Mouse (Mus musculus) spleen, postnatal 10 days (tissue): Measurements from ENCODE around the gene Myl4.

Experiments used
- DNase-seq, 2 experiments: peaks; one replicate each; pipeline ENCODE4 v3.0.0; 2021 to 2022; ENCODE audit warnings: low spot score in 2 of 2

Myl4 gene

DNA sequence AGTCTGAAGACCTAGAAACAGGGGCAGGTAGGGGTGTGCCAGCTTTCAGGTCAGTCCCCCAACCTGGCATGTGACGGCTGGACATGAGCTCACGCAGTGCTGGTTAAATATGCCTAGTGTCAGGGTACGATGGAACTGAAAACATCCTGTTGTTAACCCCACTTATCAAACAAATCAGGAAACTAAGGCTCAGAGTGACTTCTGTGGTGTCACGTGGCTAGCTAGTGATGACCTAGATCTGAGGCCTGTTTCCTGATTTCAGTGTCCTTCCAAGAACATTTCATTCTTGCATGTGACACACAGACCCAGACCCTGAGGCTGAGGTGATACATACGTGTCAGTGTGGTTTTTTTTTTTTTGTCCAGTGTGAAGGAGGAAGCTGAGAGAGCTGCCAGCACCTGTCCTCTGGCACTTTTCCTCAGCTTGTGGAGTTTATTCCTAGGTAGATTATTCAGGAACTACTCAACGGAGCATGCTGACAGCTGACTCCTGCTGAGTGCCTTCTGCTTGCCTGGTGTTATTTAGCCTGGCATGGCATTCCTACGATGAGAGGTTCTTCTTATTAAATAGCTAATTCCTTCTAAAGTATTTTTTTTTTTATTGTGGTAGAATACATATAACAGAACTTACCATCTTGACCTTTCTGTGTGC is 79.8 kb downstream of the Myl4 start:
- no peak for DNase-seq

DNA sequence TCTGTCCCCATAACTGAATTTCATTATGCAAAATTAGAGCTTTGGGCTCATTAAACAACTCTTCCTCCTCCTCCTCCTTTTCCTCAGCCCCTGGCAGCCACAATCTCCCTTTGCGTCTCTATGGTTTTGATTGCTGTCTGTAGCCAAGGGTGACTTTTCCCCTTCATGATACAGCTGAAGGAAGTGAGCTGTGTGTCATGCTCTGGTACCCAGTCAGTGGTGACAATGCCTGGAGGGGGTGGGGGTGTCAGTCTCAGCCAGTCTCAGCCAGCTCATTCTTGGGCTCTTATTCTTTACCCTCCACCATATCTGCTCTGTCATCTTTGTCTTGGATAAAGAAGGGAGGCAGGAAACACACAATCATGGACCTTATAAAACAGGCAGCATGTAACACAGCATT is 80.8 kb downstream of the Myl4 start:
- DNase-seq: peak in 1 of 2 experiments; percentile 66

DNA sequence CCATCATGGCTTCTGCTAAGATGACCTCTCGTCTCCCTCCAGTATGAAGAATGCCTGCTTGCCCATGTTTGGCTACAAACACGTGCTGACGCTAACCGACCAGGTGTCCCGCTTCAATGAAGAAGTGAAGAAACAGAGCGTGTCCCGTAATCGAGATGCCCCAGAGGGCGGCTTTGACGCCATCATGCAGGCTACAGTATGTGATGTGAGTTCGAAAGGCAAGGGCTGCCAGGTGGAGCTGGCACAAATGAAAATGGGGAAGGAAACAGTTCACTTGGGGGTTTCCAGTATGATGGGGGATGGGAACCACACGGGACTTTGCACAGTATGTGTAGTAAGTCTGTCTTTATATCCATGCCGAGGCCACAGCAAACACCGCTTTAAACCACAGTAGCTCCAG is 86.5 kb downstream of the Myl4 start:
- DNase-seq: peak in 1 of 2 experiments; percentile 72

DNA sequence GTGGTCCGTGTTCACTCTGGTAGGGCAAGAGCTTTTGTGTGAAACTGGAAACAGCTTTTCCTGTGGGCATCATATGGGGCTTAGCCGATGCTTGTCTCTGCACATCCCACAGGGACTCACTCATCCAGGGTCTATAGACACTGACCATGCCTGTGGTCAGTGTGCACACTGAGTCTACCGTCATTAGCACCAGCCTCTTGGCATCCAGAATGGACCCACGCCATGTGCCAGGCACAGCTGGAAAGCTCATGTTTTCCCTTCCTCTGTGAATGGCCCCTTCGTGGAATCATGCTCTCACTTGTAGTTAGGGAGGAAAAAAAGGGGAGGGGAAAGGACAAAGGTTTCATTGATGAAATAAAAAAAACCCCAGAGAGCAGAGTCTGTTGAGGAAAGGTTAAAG is 87.5 kb downstream of the Myl4 start:
- DNase-seq: no peak

DNA sequence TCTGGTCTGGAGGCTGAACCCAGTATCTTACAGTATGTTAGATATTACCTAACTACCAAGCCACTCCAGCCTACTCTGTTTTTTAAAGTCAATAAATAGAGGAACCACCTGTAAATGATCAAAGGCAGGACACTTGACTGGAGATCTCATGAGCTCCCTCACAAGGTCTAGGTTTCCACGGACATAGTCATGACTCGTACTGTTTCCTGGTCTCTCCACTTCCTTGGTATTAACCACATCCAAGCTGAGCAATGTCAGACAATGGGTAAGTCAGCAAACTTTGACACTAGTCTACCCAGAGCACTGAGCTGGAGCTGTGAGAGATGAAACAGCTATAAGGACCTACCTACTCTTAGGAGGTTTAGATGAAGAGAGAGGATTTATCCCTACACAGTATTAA is 88.4 kb downstream of the Myl4 start:
- no peak for DNase-seq

DNA sequence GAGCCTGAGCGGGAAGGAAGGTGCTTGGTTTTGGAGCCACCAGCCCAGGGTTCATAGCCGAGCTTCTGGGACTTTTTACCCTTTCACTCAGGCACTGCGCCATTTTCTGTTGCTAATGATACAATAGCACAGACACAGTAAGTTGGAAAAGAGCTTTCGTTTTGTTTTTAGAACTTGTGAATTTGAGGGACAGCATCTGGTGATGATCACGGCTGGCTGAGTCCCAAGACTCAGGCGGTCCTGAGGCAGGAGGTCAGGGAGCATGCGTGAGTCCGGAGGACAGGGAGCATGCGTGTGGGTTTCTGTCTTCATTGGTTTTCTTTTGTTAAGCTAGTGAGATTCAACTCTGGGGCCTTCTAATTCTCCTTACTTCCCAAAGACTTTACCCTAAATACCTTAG is 89.2 kb downstream of the Myl4 start:
- no peak for DNase-seq

DNA sequence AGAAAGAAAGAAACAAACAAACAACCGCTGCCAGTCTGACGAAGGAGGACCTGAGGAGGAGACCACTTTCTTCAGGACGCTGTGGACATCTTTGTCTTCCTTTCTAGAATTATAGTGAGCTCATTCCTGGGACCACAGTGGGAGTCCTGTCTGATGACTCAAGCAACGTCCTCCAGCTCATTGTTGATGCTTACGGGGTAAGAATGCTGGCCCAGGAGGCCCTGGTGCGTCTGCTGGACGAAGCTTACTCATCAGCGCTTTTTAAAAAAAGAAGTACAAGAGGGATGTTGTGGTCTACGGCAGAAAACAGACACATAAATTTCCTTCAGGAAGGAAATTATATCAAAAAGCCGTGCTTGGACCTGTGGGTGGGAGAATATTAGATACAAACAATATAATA is 90.4 kb downstream of the Myl4 start:
- DNase-seq: no peak

DNA sequence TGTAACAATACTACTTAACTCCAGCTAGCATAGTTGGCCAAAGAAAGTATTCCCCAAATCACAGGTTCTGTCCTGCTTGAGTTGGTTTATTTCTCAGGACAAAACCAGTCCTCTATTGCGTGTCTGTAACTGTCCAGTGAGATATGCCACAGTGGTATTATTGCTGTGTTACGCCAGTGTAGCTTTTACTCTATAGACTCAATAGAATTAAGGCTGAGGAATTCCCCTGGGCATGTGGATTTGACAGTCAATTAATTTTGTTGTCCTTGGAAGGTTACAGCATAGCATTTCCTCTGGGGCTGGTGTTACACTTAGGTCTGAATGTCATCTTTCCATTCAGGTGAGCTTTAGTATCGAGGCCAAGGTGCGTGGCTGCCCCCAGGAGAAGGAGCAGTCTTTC is 92.8 kb downstream of the Myl4 start:
- DNase-seq: no peak
